Mouse (Mus musculus): ENCODE measurements around the gene Obscn.

DNA sequence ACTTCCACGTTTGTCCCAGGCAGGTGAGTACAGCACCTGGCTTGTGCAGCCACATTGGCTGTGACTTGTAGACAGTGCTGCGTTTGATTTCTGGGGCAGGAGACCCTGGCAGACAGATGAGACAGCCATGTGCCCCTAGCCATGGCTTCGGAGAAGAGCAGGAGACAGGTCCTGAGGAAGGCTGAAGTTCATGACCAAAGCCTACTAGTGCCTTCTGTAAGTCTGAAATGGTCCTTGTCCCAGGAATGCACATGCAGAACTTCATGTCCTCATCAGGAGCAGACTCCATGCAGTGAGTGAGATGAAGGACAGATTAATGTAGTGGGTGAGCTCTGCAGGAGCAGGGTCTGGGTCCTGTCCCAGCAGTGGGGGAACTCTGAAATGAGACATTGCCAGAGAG, 144.3 kb downstream of the Obscn start:
- no peak for TF ChIP-seq ZMIZ1 (IDR thresholded peaks at IDR 0.05; ENCODE audit: low read depth, low read length)
- TF ChIP-seq POLR2A (IDR thresholded peaks at IDR 0.05; ENCODE audit: low read depth, low read length): no peak
- no peak for TF ChIP-seq CTCF (conservative IDR thresholded peaks at IDR 0.05 in 1 of 2, IDR thresholded peaks at IDR 0.05 in 1 of 2; ENCODE audit: low read depth in 2 of 2, low read length in 2 of 2)
- no peak for TF ChIP-seq EP300 (IDR thresholded peaks at IDR 0.05; ENCODE audit: low read length)
- no peak for TF ChIP-seq GABPA (IDR thresholded peaks at IDR 0.05; ENCODE audit: insufficient replicate concordance, low read depth, low read length)
